Mouse (Mus musculus) liver, postnatal 0 days (tissue): ENCODE data around the gene Cdc26.

Experiments
- CTCF ChIP-seq: sonication (generic); IDR thresholded peaks from 2 replicates; pipeline ENCODE4 v1.5.1; 2016; ENCODE audit warnings: antibody characterized with exemption, low read depth
- EP300 ChIP-seq: IDR thresholded peaks from 2 replicates; pipeline ENCODE4 v1.6.1; 2016; ENCODE audit warnings: antibody characterized with exemption, low read depth, mild to moderate bottlenecking

GRCm38 (mm10) chr4:62393459-62393858 is 15.0 kb downstream of the Cdc26 start:
- TF ChIP-seq CTCF (no peak), EP300 (no peak)
